Comparison of ENCODE assay signal across 27 mouse cellular contexts in genomic region chr7:67101418-67101973, GRCm38 (mm10).
A peak's percentile ranks its signal among the peaks of the same experiment; 100 is the strongest.
DNase-seq lines count a peak whose midpoint lies in the region; ATAC-seq and TF ChIP-seq lines count a peak whose summit lies in the region.
"Had no signal": no experiment of that assay in that cellular context is flagged by ENCODE, and none has a peak within 500 bp of the region (broad histone marks: within the 10 kb centered on the region; RNA-seq: fewer than 3 reads in every experiment).

No protein-coding gene starts in this region.

- H3K27ac ChIP-seq in kidney, postnatal 0 days = no peak overlapping the region
- no peak overlapping the region for H3K27ac ChIP-seq in kidney, embryonic 16.5 days (ENCODE audit: low read length)
- H3K27ac ChIP-seq in limb, embryonic 12.5 days = peak overlapping the region; percentile 69
- H3K27ac ChIP-seq in limb, embryonic 15.5 days = peak overlapping the region; percentile 68; the same call in 1 of the 2 replicates
- H3K27ac ChIP-seq in midbrain, embryonic 10.5 days (replicated peaks) = no peak overlapping the region
- H3K27ac ChIP-seq: embryonic facial prominence, embryonic 12.5 days; forebrain, embryonic 12.5 days; forebrain, embryonic 15.5 days; heart, adult 2 months; heart, embryonic 10.5 days; heart, embryonic 13.5 days; hindbrain, embryonic 14.5 days; hindbrain, postnatal 0 days had no signal

- intact Hi-C loops in left cerebral cortex, postnatal 4 days (cut with DNase I) = no loop called here

- no peaks in the 10 kb centered on the region for H3K36me3 ChIP-seq in kidney, postnatal 0 days (ENCODE audit: insufficient read depth, low read length)
- H3K36me3 ChIP-seq in kidney, embryonic 16.5 days (ENCODE audit: insufficient read depth, low read length) = no peaks in the 10 kb centered on the region
- peaks cover 4% of the 10 kb centered on the region; the same call in 1 of the 2 replicates for H3K36me3 ChIP-seq in limb, embryonic 12.5 days
- no peaks in the 10 kb centered on the region for H3K36me3 ChIP-seq in limb, embryonic 15.5 days
- no peaks in the 10 kb centered on the region for H3K36me3 ChIP-seq in midbrain, embryonic 10.5 days
- H3K36me3 ChIP-seq: embryonic facial prominence, embryonic 12.5 days; forebrain, embryonic 12.5 days; forebrain, embryonic 15.5 days; heart, embryonic 10.5 days; heart, embryonic 13.5 days had no signal

- no peak for TF ChIP-seq CTCF in kidney, postnatal 0 days (IDR thresholded peaks at IDR 0.05; ENCODE audit: low read depth)

- no peak overlapping the region for H3K4me3 ChIP-seq in kidney, postnatal 0 days (replicated peaks; ENCODE audit: low read depth, low read length)
- no peak overlapping the region for H3K4me3 ChIP-seq in kidney, embryonic 16.5 days (ENCODE audit: low read length)
- no peak overlapping the region for H3K4me3 ChIP-seq in limb, embryonic 12.5 days (replicated peaks)
- H3K4me3 ChIP-seq in limb, embryonic 15.5 days = no peak overlapping the region
- H3K4me3 ChIP-seq in midbrain, embryonic 10.5 days = no peak overlapping the region
- H3K4me3 ChIP-seq: embryonic facial prominence, embryonic 12.5 days; erythroblast, embryonic 14.5 days; forebrain, embryonic 12.5 days; forebrain, embryonic 15.5 days; heart, adult 2 months; heart, embryonic 10.5 days; heart, embryonic 13.5 days had no signal

- no peaks in the 10 kb centered on the region for H3K9me3 ChIP-seq in kidney, postnatal 0 days (replicated peaks; ENCODE audit: low read length)
- no peaks in the 10 kb centered on the region for H3K9me3 ChIP-seq in kidney, embryonic 16.5 days (ENCODE audit: low read length)
- H3K9me3 ChIP-seq in limb, embryonic 12.5 days = no peaks in the 10 kb centered on the region
- H3K9me3 ChIP-seq in limb, embryonic 15.5 days = no peaks in the 10 kb centered on the region
- H3K9me3 ChIP-seq in midbrain, embryonic 10.5 days (replicated peaks) = no peaks in the 10 kb centered on the region
- H3K9me3 ChIP-seq: embryonic facial prominence, embryonic 12.5 days; forebrain, embryonic 12.5 days; forebrain, embryonic 15.5 days; heart, embryonic 10.5 days; heart, embryonic 13.5 days had no signal

- ATAC-seq in kidney, postnatal 0 days (replicated peaks; ENCODE audit: low FRiP score, low read depth) = no peak
- ATAC-seq in kidney, embryonic 16.5 days (ENCODE audit: low FRiP score, low TSS enrichment) = no peak
- 0 out of 2 replicates have a peak, but pooled peaks have one; percentile 37 for ATAC-seq in limb, embryonic 12.5 days (ENCODE audit: insufficient number of reproducible peaks, insufficient read depth, low FRiP score, low TSS enrichment, low read depth)
- 0 out of 2 replicates have a peak, but pooled peaks have one; percentile 62 for ATAC-seq in limb, embryonic 15.5 days (ENCODE audit: insufficient number of reproducible peaks, low FRiP score, low TSS enrichment, low read depth)
- ATAC-seq: CD4-positive, CD25-positive, alpha-beta regulatory T cell, adult 4 months; forebrain, embryonic 15.5 days; hindbrain, postnatal 0 days had no signal

- WGBS in kidney, postnatal 0 days = 67% methylated on average over 3 of the region's 3 CpGs
- WGBS in kidney, embryonic 16.5 days = 65% methylated on average over 3 of the region's 3 CpGs
- WGBS in limb, embryonic 12.5 days = 49% methylated on average over 3 of the region's 3 CpGs
- WGBS in limb, embryonic 15.5 days = 27% methylated on average over 3 of the region's 3 CpGs
- whole genome bisulfite sequencing in midbrain, embryonic 10.5 days = 84% methylated on average over 3 of the region's 3 CpGs

- no peak overlapping the region for H3K9ac ChIP-seq in kidney, postnatal 0 days (ENCODE audit: low read depth, low read length)
- no peak overlapping the region for H3K9ac ChIP-seq in kidney, embryonic 16.5 days (replicated peaks; ENCODE audit: low read length)
- H3K9ac ChIP-seq in limb, embryonic 12.5 days (replicated peaks) = no peak overlapping the region
- no peak overlapping the region for H3K9ac ChIP-seq in limb, embryonic 15.5 days
- H3K9ac ChIP-seq: embryonic facial prominence, embryonic 12.5 days; forebrain, embryonic 12.5 days; forebrain, embryonic 15.5 days; heart, embryonic 13.5 days; hindbrain, embryonic 14.5 days had no signal

- peak; percentile 18 for DNase-seq in kidney, postnatal 0 days (ENCODE audit: low spot score)
- DNase-seq in 416B (ENCODE audit: low read depth) = peak; percentile 6
- no peak for DNase-seq in left cerebral cortex, postnatal 4 days
- no peak for DNase-seq in midbrain, embryonic 10.5 days (ENCODE audit: low spot score)
- DNase-seq: adrenal gland, adult 2 months; adrenal gland, postnatal 14 days; cerebellum, adult 11 months; cerebellum, adult 2 months; cerebellum, adult 9-11 months; cerebellum, postnatal 25 days; gastrocnemius, postnatal 10 days; gastrocnemius, postnatal 36 days; heart, adult 2 months; heart, postnatal 14 days; heart, postnatal 4 days had no signal

- no peak overlapping the region for H3K4me2 ChIP-seq in kidney, postnatal 0 days (ENCODE audit: low read length)
- no peak overlapping the region for H3K4me2 ChIP-seq in kidney, embryonic 16.5 days (replicated peaks; ENCODE audit: low read depth, low read length)
- no peak overlapping the region for H3K4me2 ChIP-seq in limb, embryonic 12.5 days
- no peak overlapping the region for H3K4me2 ChIP-seq in limb, embryonic 15.5 days
- H3K4me2 ChIP-seq: embryonic facial prominence, embryonic 12.5 days; forebrain, embryonic 12.5 days; forebrain, embryonic 15.5 days; heart, embryonic 13.5 days; hindbrain, embryonic 14.5 days had no signal

- no peaks in the 10 kb centered on the region for H3K27me3 ChIP-seq in kidney, postnatal 0 days (ENCODE audit: insufficient read depth, low read length)
- no peaks in the 10 kb centered on the region for H3K27me3 ChIP-seq in kidney, embryonic 16.5 days (ENCODE audit: insufficient read depth, low read length)
- H3K27me3 ChIP-seq in limb, embryonic 12.5 days = no peaks in the 10 kb centered on the region
- no peaks in the 10 kb centered on the region for H3K27me3 ChIP-seq in limb, embryonic 15.5 days
- no peaks in the 10 kb centered on the region for H3K27me3 ChIP-seq in midbrain, embryonic 10.5 days (ENCODE audit: low read depth, poor library complexity, severe bottlenecking)
- H3K27me3 ChIP-seq: embryonic facial prominence, embryonic 12.5 days; forebrain, embryonic 12.5 days; forebrain, embryonic 15.5 days; heart, embryonic 13.5 days had no signal

- H3K4me1 ChIP-seq in kidney, postnatal 0 days (replicated peaks; ENCODE audit: insufficient read depth, low read length) = no peaks in the 10 kb centered on the region
- H3K4me1 ChIP-seq in kidney, embryonic 16.5 days (ENCODE audit: insufficient read depth, low read length) = 0 out of 2 replicates have a peak, but pooled peaks cover 6% of the 10 kb centered on the region
- peaks cover 27% of the 10 kb centered on the region for H3K4me1 ChIP-seq in limb, embryonic 12.5 days (replicated peaks)
- peaks cover 23% of the 10 kb centered on the region for H3K4me1 ChIP-seq in limb, embryonic 15.5 days
- no peaks in the 10 kb centered on the region for H3K4me1 ChIP-seq in midbrain, embryonic 10.5 days
- H3K4me1 ChIP-seq: forebrain, embryonic 12.5 days; forebrain, embryonic 15.5 days had no signal

Comparison
In these comparisons a context has a peak if more than half of its experiments do, and no peak if none do; other contexts are left out.
1. ATAC-seq: peak in limb, embryonic 12.5 days (single experiment) and limb, embryonic 15.5 days (single experiment); none in kidney, postnatal 0 days (single experiment) and kidney, embryonic 16.5 days (single experiment).
2. DNase-seq: peak in kidney, postnatal 0 days (single experiment) and 416B (single experiment); none in left cerebral cortex, postnatal 4 days (single experiment) and midbrain, embryonic 10.5 days (single experiment).
3. H3K27ac ChIP-seq: peak in limb, embryonic 12.5 days (single experiment) and limb, embryonic 15.5 days (single experiment); none in kidney, postnatal 0 days (single experiment), kidney, embryonic 16.5 days (single experiment) and midbrain, embryonic 10.5 days (single experiment).